Mouse (Mus musculus) large intestine, adult 2 months (tissue): ENCODE measurements at regions not wholly inside any gene's neighbourhood (a gene's known extent, or its start where the extent isn't known, plus 50 kb on each side); places are given as distances from the start of the nearest gene placed in this dataset.

Experiments used
- DNase-seq: peaks from one replicate; pipeline ENCODE4 v3.0.0-alpha.2; 2012; ENCODE audit warnings: low read depth, low spot score
- WGBS: fragments of 180-500 bp; shearing (Covaris S2); methylation state at CpG from one replicate; pipeline ENCODE4 v1.1.7; 2018; 5-methylcytosine and 5-hydroxymethylcytosine counted together

DNA sequence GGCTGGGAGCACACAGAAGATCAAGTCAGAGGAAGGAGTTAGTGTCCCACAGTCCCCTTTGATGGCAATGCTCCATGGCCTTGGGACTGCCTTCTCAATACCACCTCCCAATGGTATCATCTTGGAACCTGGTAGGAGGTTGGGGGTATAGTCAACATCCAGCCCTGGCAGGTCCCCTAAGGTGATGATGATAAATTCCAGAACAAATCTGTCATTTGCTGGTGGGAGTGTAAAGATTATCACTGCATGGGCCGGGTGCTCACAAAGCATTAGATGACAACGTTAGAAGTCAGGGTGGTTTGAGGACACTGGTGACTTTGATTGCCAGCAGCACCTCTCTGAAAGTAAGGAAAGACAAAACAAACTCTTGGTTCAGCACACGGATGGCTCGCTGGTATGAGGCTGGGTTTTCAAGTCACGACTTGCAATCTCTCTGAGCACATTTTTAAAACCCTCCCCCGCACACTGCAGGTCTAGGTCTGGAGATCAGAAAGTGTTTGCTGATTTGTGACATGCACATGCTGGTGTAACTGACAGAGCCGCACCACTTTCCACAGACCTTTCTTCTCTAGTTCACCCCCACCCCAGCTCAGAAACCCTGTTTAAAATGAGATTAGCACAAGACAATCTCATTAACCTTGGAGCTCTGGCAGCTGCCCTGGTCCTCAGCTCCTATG is 154.5 kb upstream of the Kbtbd8 start:
- DNase-seq = no peak
- 83% methylated on average over 7 of the region's 7 CpGs for WGBS

DNA sequence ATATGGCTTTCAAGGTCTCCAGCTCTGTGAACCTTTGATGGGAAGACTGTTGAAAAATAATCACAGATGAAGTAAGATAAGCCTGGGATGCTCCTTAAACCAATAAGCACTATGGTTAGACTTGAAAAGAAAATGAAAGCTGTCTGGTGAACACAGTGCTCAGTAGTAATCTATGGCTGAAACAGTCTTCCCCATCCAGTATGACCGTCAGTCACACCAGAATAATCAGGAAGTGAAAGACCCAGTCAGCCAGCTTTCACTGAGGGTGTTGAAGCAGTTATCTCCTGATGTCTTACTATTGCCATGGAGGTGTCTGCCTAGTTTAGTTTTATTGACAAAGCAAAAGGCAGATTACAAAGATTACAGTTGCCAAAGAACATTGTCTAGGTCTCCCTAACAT is 155.2 kb upstream of the Kbtbd8 start:
- DNase-seq = no peak
- 56% methylated on average over 1 of the region's 1 CpGs for WGBS

DNA sequence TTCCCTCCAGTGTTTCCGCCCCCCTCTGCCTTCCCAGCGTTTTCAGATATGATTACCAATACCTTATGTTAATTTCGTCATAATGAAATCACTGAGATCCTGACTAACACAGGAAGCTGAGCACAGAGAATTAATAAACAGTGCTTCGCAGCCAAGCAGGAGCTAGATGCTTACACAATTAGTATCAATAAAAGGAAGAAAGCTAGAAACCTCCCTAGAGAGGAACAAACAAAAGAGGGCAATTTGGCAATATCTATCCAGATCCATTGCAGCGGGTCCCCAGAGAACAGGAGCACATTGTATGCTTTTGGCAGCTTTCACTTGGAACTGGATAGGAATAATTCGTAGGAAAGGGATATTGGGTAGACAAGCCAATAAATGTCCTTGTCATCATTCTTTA is 159.1 kb upstream of the Kbtbd8 start:
- WGBS = 36% methylated on average over 6 of the region's 6 CpGs
- no peak for DNase-seq

DNA sequence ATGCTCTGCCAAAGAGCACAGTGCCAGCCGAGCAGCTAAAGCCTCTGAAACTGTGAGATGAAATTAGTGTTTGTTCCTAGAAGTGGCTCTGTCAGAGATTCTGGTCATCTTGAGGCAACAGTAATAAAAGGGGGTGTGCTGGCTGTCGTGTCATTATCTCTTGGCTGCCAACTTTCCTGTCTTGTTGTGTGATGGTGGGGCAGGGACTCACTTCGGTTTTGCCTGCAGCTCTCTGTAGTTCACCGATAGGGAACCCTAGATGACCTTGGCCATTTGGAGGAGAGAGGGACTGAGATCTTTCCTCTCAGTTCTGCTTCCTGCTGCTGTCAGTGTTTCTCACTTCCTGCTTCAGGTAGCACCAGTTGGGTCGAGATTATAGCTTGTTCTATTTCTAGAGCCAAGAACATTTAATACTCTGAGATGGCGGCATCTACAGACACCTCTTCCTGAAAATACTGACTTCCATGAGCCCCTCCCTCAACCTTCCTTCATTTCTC is 159.8 kb upstream of the Kbtbd8 start:
- no peak for DNase-seq
- 39% methylated on average over 6 of the region's 6 CpGs for WGBS

DNA sequence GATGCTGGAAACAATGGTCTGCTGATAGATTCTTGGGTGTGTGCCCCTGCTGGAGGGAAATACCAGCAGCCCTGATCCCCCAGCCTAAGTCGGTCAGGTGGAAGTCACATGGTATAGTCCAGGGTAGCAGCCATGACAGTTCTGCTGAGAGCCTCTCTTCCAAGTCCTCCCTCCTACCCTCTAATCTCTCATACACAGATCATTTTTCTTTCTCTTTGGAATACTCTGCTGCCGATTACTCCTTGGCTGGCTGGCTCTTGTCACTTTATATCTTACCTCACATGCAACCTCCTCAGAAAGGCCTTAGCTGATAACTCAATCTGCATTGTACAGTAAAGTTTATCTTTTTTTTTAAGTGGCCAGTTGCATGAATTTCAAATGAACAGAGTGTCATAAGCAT is 162.5 kb upstream of the Kbtbd8 start:
- 84% methylated on average over 2 of the region's 2 CpGs for WGBS
- no peak for DNase-seq

DNA sequence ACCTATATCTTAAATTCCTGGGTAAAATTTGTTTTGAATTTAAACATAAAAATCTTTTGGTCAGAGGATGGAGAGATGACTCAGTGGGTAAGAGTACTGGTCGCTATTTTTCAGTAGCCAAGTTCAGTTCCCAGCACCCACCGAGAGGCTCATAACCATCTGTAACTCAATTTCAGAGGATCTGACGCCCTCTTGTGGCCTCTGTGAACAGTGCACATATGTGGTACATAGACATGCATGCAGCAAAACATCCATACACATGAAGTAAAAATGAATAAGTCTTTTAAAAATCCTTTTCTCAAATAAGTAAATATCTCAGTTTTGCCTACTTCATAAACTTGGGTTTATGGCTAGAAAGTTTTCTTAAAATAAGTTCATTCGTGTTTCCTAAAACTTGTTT is 163.4 kb upstream of the Kbtbd8 start:
- no peak for DNase-seq
- 87% methylated on average over 4 of the region's 4 CpGs for WGBS

DNA sequence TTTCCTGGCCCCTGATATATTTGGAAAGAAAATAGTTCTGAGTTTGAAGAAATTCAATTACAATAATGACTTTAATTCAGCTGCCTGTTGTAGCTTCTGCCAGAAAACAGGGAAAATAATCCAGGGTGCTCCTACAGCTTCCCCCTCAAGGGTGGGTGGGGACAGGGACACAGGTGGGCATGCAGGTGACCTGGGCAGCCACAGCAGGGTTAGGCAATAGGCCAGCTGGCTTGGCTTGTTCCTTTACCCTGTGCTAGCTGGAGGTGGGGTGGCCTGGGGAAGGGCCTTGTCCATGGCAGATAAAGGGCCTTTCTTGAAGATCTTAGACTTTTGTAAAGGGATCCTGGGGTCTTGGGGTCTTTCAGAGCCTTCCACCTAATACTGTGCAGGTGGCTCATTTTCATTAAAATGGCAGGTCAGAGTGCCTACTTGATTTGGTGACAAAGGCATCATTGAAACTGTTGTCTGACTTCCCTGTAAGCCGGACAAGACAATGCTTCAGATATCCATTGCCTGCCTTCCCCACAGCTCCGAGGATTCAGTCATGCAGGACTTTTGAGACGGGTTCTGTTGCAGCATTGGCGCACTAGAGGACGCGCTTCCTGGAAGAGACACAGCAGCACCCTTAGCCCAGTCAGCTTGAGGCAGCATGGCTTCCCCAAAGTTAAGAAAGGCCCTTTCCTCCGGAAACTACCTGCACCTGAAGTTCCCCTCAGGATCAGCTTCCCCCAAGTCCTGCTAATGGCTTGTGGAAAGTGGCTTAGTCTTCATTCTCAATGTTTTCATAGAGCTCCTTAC is 164.9 kb upstream of the Kbtbd8 start:
- WGBS = 93% methylated on average over 7 of the region's 7 CpGs
- DNase-seq = no peak

DNA sequence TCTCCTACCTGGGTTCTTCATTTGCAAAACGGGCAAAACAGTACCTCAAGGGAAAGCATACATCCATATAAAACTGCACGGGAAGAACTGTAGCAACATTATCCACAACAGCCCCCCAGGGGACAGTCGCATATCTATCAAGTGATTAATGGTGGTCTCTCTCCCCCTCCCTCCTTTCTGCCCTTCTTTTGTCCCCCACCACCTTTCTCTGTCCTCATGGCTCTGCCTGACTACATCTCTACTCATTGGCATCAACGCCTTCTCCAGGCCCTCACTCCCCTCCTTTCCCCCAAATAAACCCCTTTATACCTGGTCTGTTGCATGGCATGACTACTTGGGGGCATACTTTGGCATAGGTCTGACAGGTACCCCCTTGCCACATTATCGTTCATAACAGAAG is 166.1 kb upstream of the Kbtbd8 start:
- no peak for DNase-seq
- 92% methylated on average over 5 of the region's 5 CpGs for WGBS

DNA sequence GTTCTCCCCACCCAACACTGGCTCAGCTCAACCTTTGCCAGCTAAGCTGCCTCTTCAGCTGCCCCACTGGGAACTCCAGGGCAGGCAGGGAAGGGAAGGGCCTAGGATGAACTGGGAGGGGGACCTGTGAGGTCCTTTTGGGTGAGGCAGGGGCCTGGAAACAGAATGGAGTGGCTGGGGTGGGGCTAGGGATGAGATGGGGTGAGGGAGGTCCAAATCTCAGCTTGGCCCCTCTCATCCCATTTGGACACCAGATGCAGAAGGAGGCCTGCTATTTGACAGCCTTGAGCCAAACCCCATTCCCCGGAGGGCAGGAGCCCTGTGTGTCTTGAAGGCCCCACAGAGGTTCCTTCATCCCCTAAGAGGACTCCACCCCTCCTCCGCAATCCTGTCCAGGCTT is 166.7 kb upstream of the Kbtbd8 start:
- DNase-seq = no peak
- WGBS = 92% methylated on average over 2 of the region's 2 CpGs

DNA sequence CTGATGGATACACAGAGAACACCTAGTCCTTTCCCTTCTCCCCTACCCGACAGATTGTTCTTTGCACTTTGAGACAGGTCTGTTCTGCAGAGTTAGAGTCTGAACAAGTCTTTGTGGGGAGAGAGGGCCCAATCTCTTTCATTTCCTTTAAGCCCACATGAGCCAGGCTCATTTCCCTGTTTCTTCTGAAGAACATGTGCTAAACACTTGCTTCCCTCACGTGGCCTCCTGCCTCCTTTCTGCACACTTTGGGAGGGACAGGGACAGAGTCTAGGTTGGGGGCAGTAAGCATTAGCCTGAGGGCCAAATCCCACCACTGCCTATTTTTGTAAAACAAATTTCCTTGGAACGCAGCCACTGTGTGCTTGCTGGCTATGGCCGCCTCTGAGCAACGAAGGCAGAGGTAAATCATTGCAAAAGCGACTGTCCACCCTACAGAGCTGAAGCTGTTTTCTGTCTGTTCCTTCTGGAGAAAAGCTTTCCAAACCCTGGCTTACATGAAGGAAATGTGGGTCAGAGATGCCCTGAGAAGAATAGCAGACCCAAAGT is 170.6 kb upstream of the Kbtbd8 start:
- WGBS = 78% methylated on average over 6 of the region's 6 CpGs
- DNase-seq = no peak

DNA sequence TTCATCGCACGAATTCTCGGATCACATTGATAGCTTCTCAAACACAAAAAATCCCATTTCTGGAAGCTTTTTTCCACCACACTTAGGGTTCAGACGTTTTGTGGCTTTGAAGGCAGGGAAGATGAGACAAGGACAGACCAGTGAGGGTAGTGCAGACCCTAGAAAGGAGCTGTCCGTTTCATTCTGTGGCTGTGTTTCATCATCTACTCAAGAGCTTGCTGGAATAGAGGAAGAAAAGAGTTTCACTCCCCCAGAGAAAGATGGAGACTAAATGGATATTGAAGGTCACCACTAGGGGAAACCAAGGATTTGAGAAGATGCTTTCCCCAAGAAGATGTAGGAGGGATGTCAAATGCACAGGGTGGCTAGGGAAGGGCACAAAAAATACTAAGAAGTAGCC is 171.3 kb upstream of the Kbtbd8 start:
- no peak for DNase-seq
- WGBS = 90% methylated on average over 5 of the region's 5 CpGs

DNA sequence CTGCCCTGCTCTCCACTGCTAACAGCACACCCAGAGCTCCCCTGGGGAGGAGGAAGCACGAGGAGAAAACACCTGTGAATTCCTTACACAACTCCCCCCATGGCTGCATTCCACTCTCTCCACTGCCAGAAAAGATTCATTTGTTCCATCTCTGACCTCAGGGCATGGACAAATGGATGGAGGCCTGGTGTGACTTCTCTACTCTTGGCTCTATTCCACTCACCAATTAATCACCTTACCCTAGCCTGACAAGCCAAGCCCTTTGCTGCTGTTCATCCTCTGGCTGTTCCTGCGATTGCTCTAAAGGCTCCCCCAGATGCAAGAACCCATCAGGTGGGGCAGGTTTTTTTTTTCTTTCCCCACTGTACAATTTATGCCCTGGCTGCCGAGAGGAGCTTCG is 172.8 kb upstream of the Kbtbd8 start:
- 68% methylated on average over 4 of the region's 4 CpGs for WGBS
- no peak for DNase-seq

DNA sequence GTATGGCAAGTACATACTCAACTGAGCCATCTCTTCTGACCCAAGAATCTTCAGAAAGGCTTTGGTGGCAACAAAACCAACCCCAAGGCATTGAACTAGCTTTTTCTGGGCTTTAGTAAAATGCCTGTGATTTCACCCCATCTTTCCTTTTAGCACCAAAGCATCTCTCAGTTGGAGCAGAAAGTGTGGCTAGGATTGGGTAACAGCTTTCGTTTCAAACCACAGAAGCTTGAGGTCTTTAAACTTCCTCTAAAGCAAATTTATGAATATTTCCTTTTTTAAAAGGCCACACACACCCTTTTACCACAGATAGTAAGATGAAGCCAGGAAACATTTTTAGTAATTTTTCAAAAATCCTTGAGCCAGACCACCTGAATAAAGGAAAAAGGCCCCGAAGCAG is 178.1 kb upstream of the Kbtbd8 start:
- DNase-seq = no peak
- WGBS = 81% methylated on average over 2 of the region's 2 CpGs

DNA sequence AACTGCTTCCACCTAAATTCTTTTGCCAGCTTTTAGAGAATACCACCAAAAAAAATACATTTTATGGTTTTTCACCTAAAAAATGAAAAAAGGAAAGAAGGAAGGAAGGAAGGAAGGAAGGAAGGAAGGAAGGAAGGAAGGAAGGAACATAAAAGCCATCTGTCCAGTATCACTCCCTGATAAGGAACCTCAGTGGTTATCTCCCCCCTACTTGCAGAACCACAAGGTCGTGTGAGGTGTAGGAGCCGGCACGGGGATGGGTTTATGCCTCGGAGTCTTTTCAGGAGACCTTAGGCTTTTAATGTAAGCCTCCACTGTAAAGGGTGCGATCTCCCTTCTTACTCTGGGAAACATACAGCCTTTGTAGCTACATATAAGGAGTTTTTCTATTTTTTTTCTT is 180.8 kb upstream of the Kbtbd8 start:
- WGBS = 87% methylated on average over 5 of the region's 5 CpGs
- DNase-seq = no peak

DNA sequence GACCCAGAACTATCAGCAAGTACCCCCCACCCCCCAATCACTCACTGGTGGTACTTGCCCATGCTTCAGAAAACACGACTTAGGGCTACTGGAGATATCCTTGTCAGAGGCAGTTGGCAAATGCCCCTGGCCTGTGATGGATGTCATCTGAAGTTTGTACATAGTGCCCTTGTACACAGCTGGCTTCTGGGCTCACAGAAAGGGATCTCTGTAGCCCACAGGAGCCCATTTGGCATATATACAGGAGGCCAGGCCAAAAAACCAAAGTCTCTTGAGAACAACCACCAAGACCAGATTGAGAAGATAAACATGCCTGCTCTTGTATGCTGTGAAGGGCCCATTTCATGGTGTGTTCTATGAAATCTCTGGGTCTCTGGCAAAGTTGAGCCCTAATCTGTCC is 181.3 kb upstream of the Kbtbd8 start:
- no peak for DNase-seq
- 91% methylated on average over 1 of the region's 1 CpGs for WGBS

DNA sequence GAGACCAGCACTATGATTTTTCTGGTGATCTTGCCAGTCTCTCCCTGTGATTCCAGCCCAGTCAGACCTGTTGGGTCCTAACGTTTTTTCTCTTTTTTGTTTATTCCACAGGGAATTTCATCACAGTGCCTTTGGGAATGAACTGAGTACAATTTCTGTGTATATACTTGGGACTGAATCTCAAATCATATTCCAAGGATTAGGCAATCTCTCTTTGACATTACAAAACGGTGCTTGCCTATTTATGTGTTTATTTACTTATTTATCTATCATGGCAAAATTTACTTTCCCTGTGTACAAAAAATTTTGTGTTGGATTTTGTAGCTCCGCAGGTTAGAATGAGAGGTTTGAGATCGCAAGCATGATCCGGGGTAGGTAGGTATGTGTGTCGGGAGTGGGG is 189.2 kb upstream of the Kbtbd8 start:
- 90% methylated on average over 6 of the region's 6 CpGs for WGBS
- DNase-seq = no peak

DNA sequence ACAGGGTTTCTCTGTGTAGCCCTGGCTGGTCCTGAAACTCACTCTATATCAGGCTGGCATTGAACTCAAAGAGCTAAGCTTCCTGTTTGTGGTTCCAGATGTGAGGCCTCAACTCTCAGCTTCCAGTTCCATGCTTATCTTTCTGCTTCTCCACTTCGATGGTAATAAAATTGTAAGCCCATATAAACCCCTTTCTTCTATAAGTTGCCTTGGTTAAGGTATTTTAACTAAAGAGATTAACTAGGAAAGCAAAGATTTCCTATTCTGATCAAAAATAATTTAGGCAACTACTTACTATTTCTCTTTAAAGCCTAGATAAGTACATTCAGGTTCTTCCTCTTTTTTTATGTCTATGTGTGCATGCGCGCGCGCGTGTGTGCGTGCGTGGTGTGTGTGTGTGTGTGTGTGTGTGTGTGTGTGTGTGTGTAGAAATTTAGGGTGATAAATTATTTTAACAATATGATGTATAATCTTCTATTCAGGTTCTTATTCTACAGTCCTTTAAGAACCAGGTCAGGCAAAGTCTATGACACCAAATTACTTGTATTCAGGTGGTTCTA is 190.3 kb upstream of the Kbtbd8 start:
- 80% methylated on average over 8 of the region's 8 CpGs for WGBS
- no peak for DNase-seq

DNA sequence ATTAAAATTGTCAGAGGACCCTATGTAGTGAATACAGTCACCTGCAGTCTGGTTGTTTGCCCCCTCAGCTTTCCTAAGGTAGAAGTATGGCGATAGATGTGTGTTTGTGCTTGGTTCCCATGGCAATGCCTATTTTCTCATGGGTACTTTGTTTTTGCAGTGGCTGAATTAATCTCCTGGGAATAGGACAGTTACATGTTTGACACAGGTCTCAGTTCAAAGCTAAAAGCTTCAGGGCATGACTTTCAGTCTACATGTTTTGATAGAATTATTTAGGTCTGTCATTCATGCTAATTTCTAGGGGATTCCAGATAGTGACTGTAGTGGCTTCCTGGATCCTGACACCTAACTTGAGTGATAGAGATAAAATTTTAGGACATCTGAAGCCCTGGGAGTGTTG is 191.6 kb upstream of the Kbtbd8 start:
- DNase-seq = no peak
- 100% methylated on average over 1 of the region's 1 CpGs for WGBS

DNA sequence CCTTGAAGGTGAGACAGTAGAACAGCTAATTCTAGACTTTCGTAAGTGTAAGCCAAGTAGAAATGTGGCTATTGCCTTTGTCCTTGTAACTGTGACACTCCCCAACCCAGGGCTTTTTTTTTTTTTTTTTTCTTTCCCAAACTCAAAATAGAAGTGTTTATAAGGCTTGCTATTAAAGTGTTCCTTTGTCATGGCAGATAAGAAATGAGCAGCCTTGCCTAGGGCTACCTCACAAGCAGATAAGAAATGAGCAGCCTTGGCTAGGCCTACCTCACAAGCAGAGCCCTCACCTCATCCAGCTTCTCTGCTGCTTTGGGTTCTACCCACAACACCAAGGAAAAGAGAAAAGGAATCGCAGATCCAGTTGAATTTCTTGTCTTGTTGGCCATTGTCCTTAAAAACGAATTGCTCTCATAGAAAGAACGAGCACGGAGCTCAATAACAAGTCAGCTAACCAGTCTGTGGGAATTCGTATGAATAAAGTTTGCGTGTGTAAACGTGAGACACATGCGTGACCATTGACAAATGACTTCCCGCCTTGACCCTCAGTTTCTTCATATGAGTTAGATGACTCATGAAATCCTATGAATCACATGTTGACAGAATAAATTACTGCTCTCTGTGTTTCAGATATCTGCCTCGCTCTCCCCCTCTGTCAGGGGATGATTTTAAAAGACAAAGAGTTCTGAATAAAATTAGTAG is 192.6 kb upstream of the Kbtbd8 start:
- DNase-seq = no peak
- WGBS = 94% methylated on average over 11 of the region's 11 CpGs

DNA sequence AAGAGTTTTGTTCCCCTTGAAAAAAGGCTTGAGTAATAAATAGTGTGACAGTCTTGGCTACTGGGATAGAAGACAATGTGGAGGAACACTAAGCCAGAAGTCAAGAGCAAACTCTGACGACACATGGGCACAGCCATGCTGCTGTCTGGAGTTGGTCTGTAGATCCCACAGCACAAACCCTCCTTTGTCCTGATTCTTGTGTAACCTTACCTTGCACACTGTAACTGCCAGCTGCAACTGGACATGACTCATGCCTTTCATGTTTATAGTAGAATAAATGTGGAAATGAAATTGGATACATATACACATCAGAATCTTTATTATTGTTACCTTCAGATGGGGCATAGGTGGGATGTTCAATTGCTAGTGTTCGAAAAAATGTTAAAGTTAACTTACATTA is 195.3 kb upstream of the Kbtbd8 start:
- DNase-seq = no peak
- 27% methylated on average over 2 of the region's 2 CpGs for WGBS
